In the genomic region with DNA sequence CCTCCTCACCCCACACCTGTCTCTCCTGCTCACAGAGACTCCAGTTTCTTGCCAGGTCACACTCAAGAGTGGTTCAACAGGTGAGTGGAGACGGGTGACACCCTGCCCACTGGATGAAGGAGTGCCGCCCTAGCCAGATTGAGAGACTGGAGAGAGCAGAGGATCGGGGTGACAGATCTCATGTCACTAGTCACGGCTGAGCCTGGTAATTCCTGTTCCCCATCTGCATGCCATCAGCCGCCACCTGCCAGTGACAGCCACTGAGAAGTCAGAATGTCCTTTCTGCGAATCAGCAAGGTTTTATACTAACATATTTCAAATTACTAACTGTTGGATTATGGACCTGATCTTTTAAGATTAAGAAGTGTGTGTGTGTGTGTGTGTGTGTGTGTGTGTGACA, we compare ENCODE assay signal across 15 mouse cellular contexts. TPM values are rescaled to one million over a fixed set of nuclear protein-coding genes. Genes with fewer than 3 reads are reported as not detected.
"Had no signal": no experiment of that assay in that cellular context is flagged by ENCODE, and none has a peak within 500 bp of the region (broad histone marks: within the 10 kb centered on the region; RNA-seq: fewer than 3 reads in every experiment).

No protein-coding gene starts in this region.

- ATAC-seq: inflammation-experienced regulatory T-cells, adult 6 months; intestine, postnatal 0 days; liver, postnatal 0 days had no signal

- DNase-seq: kidney, adult 8-10 months; kidney, postnatal 25 days; liver; liver, embryonic 13.5 days; liver, postnatal 0 days; thymus, adult 2 months; thymus, postnatal 36 days had no signal

- H3K9me3 ChIP-seq: limb, embryonic 12.5 days; liver, embryonic 13.5 days; megakaryocyte, embryonic 14.5 days; midbrain, embryonic 12.5 days; neural tube, embryonic 15.5 days had no signal

- H3K4me1 ChIP-seq: liver, embryonic 13.5 days had no signal

- H3K27ac ChIP-seq: left cerebral cortex, adult 2 months; limb, embryonic 12.5 days; liver, embryonic 13.5 days; macrophage; midbrain, embryonic 12.5 days; neural tube, embryonic 15.5 days had no signal

- H3K36me3 ChIP-seq: limb, embryonic 12.5 days; liver, embryonic 13.5 days; midbrain, embryonic 12.5 days; neural tube, embryonic 15.5 days had no signal

- H3K27me3 ChIP-seq: neural tube, embryonic 15.5 days had no signal

- H3K9ac ChIP-seq: limb, embryonic 12.5 days; liver, embryonic 13.5 days; liver, postnatal 0 days; midbrain, embryonic 12.5 days; neural tube, embryonic 15.5 days had no signal

- H3K4me2 ChIP-seq: limb, embryonic 12.5 days; liver, embryonic 13.5 days; midbrain, embryonic 12.5 days; neural tube, embryonic 15.5 days had no signal

- H3K4me3 ChIP-seq: left cerebral cortex, adult 2 months; limb, embryonic 12.5 days; liver, embryonic 13.5 days; megakaryocyte, embryonic 14.5 days; midbrain, embryonic 12.5 days; neural tube, embryonic 15.5 days had no signal

RNA-seq across cellular contexts. Expression of gene Atp2c2, which starts 9.2 kb away (rescaled TPM):
- polyA plus RNA-seq: inflammation-experienced regulatory T-cells, adult 6 months; macrophage had no signal

RNA-seq across cellular contexts. Expression of gene Wfdc1, which starts 24.4 kb away (rescaled TPM):
- polyA plus RNA-seq: inflammation-experienced regulatory T-cells, adult 6 months; limb, embryonic 12.5 days; macrophage had no signal

RNA-seq across cellular contexts. Expression of gene Kcng4, which starts 55.1 kb away (rescaled TPM):
- polyA plus RNA-seq: inflammation-experienced regulatory T-cells, adult 6 months; liver, embryonic 13.5 days; liver, postnatal 0 days; macrophage; midbrain, embryonic 12.5 days had no signal
